Mouse (Mus musculus) CD8-positive naive resting alpha-beta T cell, adult 2 months (primary cell): ENCODE data around the gene Hey2.

Source experiments
- DNase-seq, 2 experiments: peaks; one replicate each; pipeline ENCODE4 v3.0.0; 2022; ENCODE audit warnings: low read depth in 2 of 2, low spot score in 2 of 2

Hey2 gene

GRCm38 (mm10) chr10:30842643-30843437 lies at the start of gene Hey2:
Gene Hey2 (minus strand): TSS chr10:30842801.
- DNase-seq: peak; percentile 88 to 90

- DNase-seq: no peak
Observed at GRCm38 (mm10) chr10:30883085-30883760, 40.6 kb upstream of the Hey2 start.

GRCm38 (mm10) chr10:30881109-30881508 lies 38.5 kb upstream of the Hey2 start:
- no peak for DNase-seq

- DNase-seq: no peak
Observed at GRCm38 (mm10) chr10:30845101-30845825, 2.7 kb upstream of the Hey2 start.

GRCm38 (mm10) chr10:30844191-30845010 lies 1.8 kb upstream of the Hey2 start:
- peak in 1 of 2 experiments; percentile 0 for DNase-seq

GRCm38 (mm10) chr10:30843438-30844190 lies 1.0 kb upstream of the Hey2 start:
- no peak for DNase-seq

- DNase-seq: no peak
Observed at GRCm38 (mm10) chr10:30842228-30842627, 373 bp downstream of the Hey2 start.

- DNase-seq: no peak
Observed at GRCm38 (mm10) chr10:30840824-30841223, 1.8 kb downstream of the Hey2 start.

GRCm38 (mm10) chr10:30838188-30838587 lies 4.4 kb downstream of the Hey2 start:
- no peak for DNase-seq

GRCm38 (mm10) chr10:30825049-30825448 lies 17.6 kb downstream of the Hey2 start:
- no peak for DNase-seq

- DNase-seq: peak; percentile 83 to 88
Observed at GRCm38 (mm10) chr10:30810967-30811293, 31.7 kb downstream of the Hey2 start.

- DNase-seq: no peak
Observed at GRCm38 (mm10) chr10:30810247-30810966, 32.2 kb downstream of the Hey2 start.

- DNase-seq: no peak
Observed at GRCm38 (mm10) chr10:30803587-30804253, 38.9 kb downstream of the Hey2 start.

- peak; percentile 60 to 61 for DNase-seq
Observed at GRCm38 (mm10) chr10:30802681-30803586, 39.7 kb downstream of the Hey2 start, which contains the start of gene Ncoa7. Gene Ncoa7 (minus strand): TSS chr10:30803326.

- peak in 1 of 2 experiments; percentile 8 for DNase-seq
Observed at GRCm38 (mm10) chr10:30802033-30802432, 40.6 kb downstream of the Hey2 start.

GRCm38 (mm10) chr10:30799713-30800450 lies 42.7 kb downstream of the Hey2 start:
- DNase-seq: no peak
